Mouse (Mus musculus) heart, adult 2 months (tissue): Measurements from ENCODE around the gene Ahnak2.

Experiments used
- CTCF ChIP-seq: fragments of 200-600 bp; IDR thresholded peaks from 2 replicates; pipeline ENCODE4 v1.8.1; 2022; ENCODE audit warnings: antibody characterized with exemption, mild to moderate bottlenecking, moderate library complexity
- POLR2A ChIP-seq: fragments of 200-500 bp; IDR thresholded peaks from 2 replicates; pipeline ENCODE4 v1.6.1; 2011; ENCODE audit warnings: mild to moderate bottlenecking, low read depth, low read length, control low read depth; ENCODE audit not compliant: insufficient read depth

- TF ChIP-seq POLR2A, result no peak
- no peak for TF ChIP-seq CTCF
These were observed 57.4 kb downstream of the Ahnak2 start for GRCm38 (mm10) chr12:112744891-112745580.
